Mouse (Mus musculus) embryonic facial prominence, embryonic 10.5 days (tissue): Measurements from ENCODE around the gene Slc35c2. TPM values are rescaled to one million over a fixed set of nuclear protein-coding genes. Genes with fewer than 3 reads are reported as not detected.

ENCODE experiments used
- DNase-seq: peaks from one replicate; pipeline ENCODE4 v3.0.0-alpha.2; 2017; ENCODE audit warnings: low spot score
- H3K27ac ChIP-seq: fragments of 300-500 bp; sonication (generic); replicated peaks from 2 replicates; pipeline ENCODE4 v1.5.1; 2016; ENCODE audit warnings: mild to moderate bottlenecking
- H3K27me3 ChIP-seq: fragments of 300-500 bp; sonication (generic); replicated peaks from 2 replicates; pipeline ENCODE4 v1.6.1; 2016; ENCODE audit warnings: low read depth, mild to moderate bottlenecking; ENCODE audit not compliant: poor library complexity, severe bottlenecking
- H3K36me3 ChIP-seq: fragments of 300-500 bp; sonication (generic); replicated peaks from 2 replicates; pipeline ENCODE4 v1.6.1; 2016; ENCODE audit warnings: mild to moderate bottlenecking, moderate library complexity
- H3K4me1 ChIP-seq: fragments of 300-500 bp; sonication (generic); 2 replicates; pipeline ENCODE4 v1.6.1; 2016
- H3K4me3 ChIP-seq: fragments of 300-500 bp; sonication (generic); 2 replicates; pipeline ENCODE4 v1.5.1; 2016; ENCODE audit warnings: mild to moderate bottlenecking, moderate library complexity
- H3K9me3 ChIP-seq: fragments of 300-500 bp; sonication (generic); 2 replicates; pipeline ENCODE4 v1.6.1; 2016; ENCODE audit warnings: mild to moderate bottlenecking
- WGBS: fragments of 180-500 bp; shearing (Covaris S2); methylation state at CpG from one replicate; pipeline ENCODE4 v1.1.7; 2016; 5-methylcytosine and 5-hydroxymethylcytosine counted together
- polyA plus RNA-seq: library from polyadenylated mRNA; unstranded; fragments of >200 nt; fragmentation: Nextera tagmentation; extraction: Ambion mirVana; gene quantifications from 2 replicates; pipeline ENCODE4 v1.2.1, GENCODE M21; 2016

Gene Slc35c2
- polyA plus RNA-seq, 1 experiment from 2014 or later = 59.2 TPM

- Histone ChIP-seq H3K27me3 (no peaks in the 10 kb centered on the region), H3K27ac (no peak overlapping the region), H3K36me3 (peaks cover 96% of the 10 kb centered on the region), H3K4me3 (no peak overlapping the region), H3K4me1 (peaks cover 6% of the 10 kb centered on the region), H3K9me3 (no peaks in the 10 kb centered on the region)
- WGBS = 92% methylated on average over 8 of the region's 8 CpGs
- no peak for DNase-seq
These were observed 17.8 kb upstream of the Slc35c2 start for GRCm38 (mm10) chr2:165305438-165305837.

DNA sequence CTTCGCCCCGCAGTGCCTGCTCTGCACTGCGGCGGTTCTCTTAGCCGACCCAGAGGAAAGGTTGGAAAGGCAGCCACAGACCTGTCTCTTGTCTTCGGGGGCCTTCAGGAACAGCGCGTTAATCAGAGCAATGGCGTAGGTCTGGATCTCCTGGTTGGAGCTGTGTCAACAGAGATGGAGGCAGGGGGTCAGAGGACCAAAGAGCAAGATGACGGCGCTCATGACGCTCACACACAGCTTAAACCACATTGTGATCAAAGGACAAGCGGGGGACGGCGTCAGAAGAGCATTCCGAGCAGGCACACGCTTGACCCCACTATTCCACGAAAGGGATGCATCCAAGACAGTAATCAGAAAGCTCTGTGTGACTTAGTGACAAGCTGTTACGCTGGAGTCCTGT, 17.1 kb upstream of the Slc35c2 start:
- no peak for DNase-seq
- Histone ChIP-seq H3K36me3 (peaks cover 96% of the 10 kb centered on the region), H3K27me3 (no peaks in the 10 kb centered on the region), H3K4me1 (peaks cover under 1% of the 10 kb centered on the region; the same call in 1 of the 2 replicates), H3K9me3 (no peaks in the 10 kb centered on the region), H3K27ac (no peak overlapping the region), H3K4me3 (no peak overlapping the region)
- 88% methylated on average over 19 of the region's 19 CpGs for WGBS

GRCm38 (mm10) chr2:165303354-165304012, 15.8 kb upstream of the Slc35c2 start:
- no peak for DNase-seq
- no peaks in the 10 kb centered on the region for H3K9me3 ChIP-seq
- no peak overlapping the region for H3K4me3 ChIP-seq
- WGBS = 87% methylated on average over 6 of the region's 6 CpGs
- no peaks in the 10 kb centered on the region for H3K27me3 ChIP-seq
- no peaks in the 10 kb centered on the region for H3K4me1 ChIP-seq
- H3K27ac ChIP-seq = no peak overlapping the region
- H3K36me3 ChIP-seq = peaks cover 94% of the 10 kb centered on the region

DNA sequence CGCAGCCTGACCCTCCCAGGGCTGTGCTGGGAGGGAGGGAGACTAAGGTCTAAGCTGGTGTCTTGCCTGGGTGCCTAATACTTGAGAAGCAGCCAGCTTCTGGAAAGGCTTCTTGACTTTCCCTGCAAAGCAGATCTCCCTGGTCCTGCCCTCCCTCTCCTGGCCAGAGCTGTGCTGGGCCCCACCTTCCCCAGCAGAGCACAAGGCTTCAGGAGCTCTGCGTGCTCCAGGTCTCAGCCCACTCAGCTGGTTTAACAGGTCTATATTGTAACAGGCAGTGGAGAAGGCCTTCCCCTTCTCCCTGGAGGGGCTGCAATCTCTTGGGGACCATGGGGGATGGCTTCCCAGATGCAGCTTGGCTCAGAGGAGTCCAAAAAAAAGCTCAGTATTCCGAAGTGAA, 13.7 kb upstream of the Slc35c2 start:
- H3K27me3 ChIP-seq = no peaks in the 10 kb centered on the region
- no peak overlapping the region for H3K27ac ChIP-seq
- no peaks in the 10 kb centered on the region for H3K9me3 ChIP-seq
- no peak overlapping the region for H3K4me3 ChIP-seq
- WGBS = 59% methylated on average over 3 of the region's 3 CpGs
- no peak for DNase-seq
- no peaks in the 10 kb centered on the region for H3K4me1 ChIP-seq
- H3K36me3 ChIP-seq = peaks cover 95% of the 10 kb centered on the region

- 86% methylated on average over 6 of the region's 6 CpGs for WGBS
These were observed 13.2 kb upstream of the Slc35c2 start for GRCm38 (mm10) chr2:165300885-165301284.

DNA sequence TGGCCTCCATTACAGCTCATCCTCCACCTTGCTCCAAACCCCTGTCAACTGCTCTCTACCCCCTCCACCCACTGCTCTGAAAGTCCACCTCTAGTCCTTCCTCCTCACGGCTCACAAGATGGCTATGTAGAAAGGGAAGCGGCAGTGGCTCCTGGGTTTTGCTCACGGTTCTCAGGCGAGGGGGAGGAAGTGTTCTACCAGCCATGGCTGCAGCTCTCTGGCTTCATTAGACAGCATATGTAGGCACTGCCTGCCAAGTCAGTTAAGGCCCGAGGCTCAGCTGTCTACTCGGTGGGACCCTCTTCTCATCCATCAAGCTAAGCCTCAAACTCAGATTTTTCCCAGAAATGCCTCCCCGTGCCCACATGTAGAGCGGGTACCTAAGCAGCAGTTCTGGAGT, 12.8 kb upstream of the Slc35c2 start:
- Histone ChIP-seq H3K9me3 (no peaks in the 10 kb centered on the region), H3K36me3 (peaks cover 98% of the 10 kb centered on the region), H3K4me3 (no peak overlapping the region), H3K27me3 (no peaks in the 10 kb centered on the region), H3K4me1 (no peaks in the 10 kb centered on the region), H3K27ac (no peak overlapping the region)
- WGBS = 88% methylated on average over 8 of the region's 8 CpGs
- no peak for DNase-seq

More at GRCm38 (mm10) chr2:165300885-165301284, 13.2 kb upstream of the Slc35c2 start:
- H3K27me3 ChIP-seq = no peaks in the 10 kb centered on the region
- H3K27ac ChIP-seq = no peak overlapping the region
- no peak for DNase-seq
- no peaks in the 10 kb centered on the region for H3K9me3 ChIP-seq
- peaks cover 97% of the 10 kb centered on the region for H3K36me3 ChIP-seq
- H3K4me3 ChIP-seq = no peak overlapping the region
- no peaks in the 10 kb centered on the region for H3K4me1 ChIP-seq

DNA sequence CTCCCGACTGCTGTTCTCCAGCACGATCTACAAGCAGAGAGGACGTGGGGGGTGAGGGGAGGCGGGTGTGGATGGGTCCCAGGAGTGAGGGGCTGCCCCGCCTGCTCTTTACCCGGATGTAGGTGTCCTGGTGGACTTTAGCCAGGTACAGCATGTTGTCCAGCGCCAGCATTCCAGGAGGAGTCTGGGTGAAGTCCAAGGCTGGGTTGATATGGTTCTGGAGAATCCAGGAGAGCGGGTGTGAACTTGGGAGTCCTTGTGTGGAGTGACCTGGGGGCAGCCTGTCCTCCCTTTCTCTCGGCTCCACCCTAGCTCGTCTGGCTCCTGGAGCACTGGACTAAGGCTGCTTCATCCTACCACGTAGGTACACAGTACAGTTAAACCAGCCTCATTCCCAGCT, 9.8 kb upstream of the Slc35c2 start:
- 93% methylated on average over 11 of the region's 11 CpGs for WGBS
- Histone ChIP-seq H3K27me3 (no peaks in the 10 kb centered on the region), H3K27ac (no peak overlapping the region), H3K9me3 (no peaks in the 10 kb centered on the region), H3K4me1 (no peaks in the 10 kb centered on the region), H3K36me3 (peaks cover 98% of the 10 kb centered on the region), H3K4me3 (no peak overlapping the region)
- no peak for DNase-seq

- 90% methylated on average over 18 of the region's 18 CpGs for WGBS
- peaks cover 98% of the 10 kb centered on the region for H3K36me3 ChIP-seq
- H3K4me3 ChIP-seq = no peak overlapping the region
- no peak for DNase-seq
- H3K27me3 ChIP-seq = no peaks in the 10 kb centered on the region
- H3K27ac ChIP-seq = no peak overlapping the region
- no peaks in the 10 kb centered on the region for H3K9me3 ChIP-seq
- no peaks in the 10 kb centered on the region for H3K4me1 ChIP-seq
These were observed 8.9 kb upstream of the Slc35c2 start for GRCm38 (mm10) chr2:165296571-165296970.

GRCm38 (mm10) chr2:165288315-165289031, 804 bp upstream of the Slc35c2 start:
- H3K27me3 ChIP-seq = no peaks in the 10 kb centered on the region
- H3K36me3 ChIP-seq = peaks cover 43% of the 10 kb centered on the region
- DNase-seq = no peak
- no peaks in the 10 kb centered on the region for H3K9me3 ChIP-seq
- H3K4me3 ChIP-seq = peak overlapping the region; percentile 94
- 69% methylated on average over 18 of the region's 18 CpGs for WGBS
- H3K4me1 ChIP-seq = peaks cover 35% of the 10 kb centered on the region
- H3K27ac ChIP-seq = peak overlapping the region; percentile 89

GRCm38 (mm10) chr2:165286361-165287201, 1.1 kb downstream of the Slc35c2 start:
- no peaks in the 10 kb centered on the region for H3K27me3 ChIP-seq
- H3K9me3 ChIP-seq = no peaks in the 10 kb centered on the region
- DNase-seq = no peak
- peak overlapping the region; percentile 89 for H3K27ac ChIP-seq
- 69% methylated on average over 18 of the region's 18 CpGs for WGBS
- peaks cover 48% of the 10 kb centered on the region for H3K4me1 ChIP-seq
- H3K4me3 ChIP-seq = peak overlapping the region; percentile 94
- peaks cover 42% of the 10 kb centered on the region for H3K36me3 ChIP-seq

DNA sequence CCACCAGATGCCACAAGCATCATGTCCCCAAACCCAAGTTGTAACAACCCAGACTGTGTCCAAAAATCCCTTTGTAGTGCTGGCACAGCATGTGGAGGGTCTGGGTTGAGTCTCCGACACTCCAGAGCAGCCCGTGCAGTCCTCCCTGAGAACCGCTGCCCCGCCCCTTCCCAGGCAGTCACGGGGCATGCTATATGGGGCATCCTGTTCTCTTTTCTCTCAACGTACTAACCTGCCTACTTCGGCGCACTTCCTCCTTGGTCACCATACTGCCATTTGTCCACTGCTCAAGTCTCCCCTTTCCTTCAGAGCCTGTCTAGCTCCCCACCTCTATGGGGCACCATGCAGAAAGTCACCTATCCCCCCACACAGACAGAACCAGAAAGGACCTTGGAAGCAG, 2.0 kb downstream of the Slc35c2 start:
- WGBS = 85% methylated on average over 8 of the region's 8 CpGs
- DNase-seq = no peak
- Histone ChIP-seq H3K9me3 (no peaks in the 10 kb centered on the region), H3K4me1 (peaks cover 57% of the 10 kb centered on the region), H3K27me3 (no peaks in the 10 kb centered on the region), H3K27ac (no peak overlapping the region), H3K4me3 (peak overlapping the region; percentile 5; the same call in 1 of the 2 replicates), H3K36me3 (peaks cover 42% of the 10 kb centered on the region)

DNA sequence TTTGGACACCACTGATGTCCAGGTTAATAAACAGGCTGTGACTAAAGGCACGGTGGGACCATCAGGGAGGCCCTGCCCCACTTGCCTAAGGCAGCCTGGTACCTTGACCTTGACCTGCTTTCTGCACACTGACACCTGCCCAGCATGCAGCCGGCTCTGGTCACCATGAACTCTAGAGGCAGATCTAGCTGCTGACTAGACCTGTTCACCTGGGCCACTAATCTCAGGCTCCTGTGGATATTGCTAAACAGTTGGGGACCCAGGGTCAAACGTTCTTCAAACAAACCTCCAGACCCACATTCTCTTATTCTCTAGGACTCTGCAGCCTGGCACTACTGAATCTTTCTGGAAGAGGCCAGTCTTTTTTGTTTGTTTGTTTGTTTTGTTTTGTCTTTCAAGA, 2.6 kb downstream of the Slc35c2 start:
- H3K4me3 ChIP-seq = no peak overlapping the region
- 75% methylated on average over 3 of the region's 3 CpGs for WGBS
- H3K9me3 ChIP-seq = no peaks in the 10 kb centered on the region
- peaks cover 59% of the 10 kb centered on the region for H3K4me1 ChIP-seq
- H3K27me3 ChIP-seq = no peaks in the 10 kb centered on the region
- DNase-seq = no peak
- H3K27ac ChIP-seq = no peak overlapping the region
- H3K36me3 ChIP-seq = peaks cover 42% of the 10 kb centered on the region
